Comparison of ENCODE assay signal across 25 mouse cellular contexts in the genomic region with DNA sequence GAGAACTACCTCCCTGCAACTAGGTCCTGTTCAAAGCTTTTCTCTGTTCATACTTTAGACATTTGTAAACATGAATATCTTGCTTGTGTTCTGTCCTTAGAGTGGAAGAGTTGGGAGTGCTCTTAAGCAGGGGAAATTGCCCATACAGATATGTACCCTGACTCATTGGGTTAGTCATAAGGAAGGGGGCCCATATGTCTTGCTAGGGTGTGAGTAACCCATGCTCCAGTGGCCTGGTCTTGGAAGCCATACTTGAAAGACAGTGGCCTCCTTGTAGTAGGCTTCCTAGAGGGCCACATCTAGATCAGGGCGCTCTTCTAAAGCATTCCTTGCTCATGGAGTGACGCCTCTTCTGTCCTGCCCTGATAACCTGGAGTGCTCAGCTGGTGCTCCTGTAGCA.
"Had no signal": no experiment of that assay in that cellular context is flagged by ENCODE, and none has a peak within 500 bp of the region (broad histone marks: within the 10 kb centered on the region; RNA-seq: fewer than 3 reads in every experiment).

No protein-coding gene starts in this region.

- H3K9ac ChIP-seq: heart, embryonic 12.5 days; hindbrain, embryonic 12.5 days; hindbrain, embryonic 14.5 days; intestine, embryonic 15.5 days; limb, embryonic 13.5 days; limb, embryonic 15.5 days; liver, embryonic 12.5 days had no signal

- H3K27me3 ChIP-seq: heart, embryonic 12.5 days; hindbrain, embryonic 12.5 days; intestine, embryonic 15.5 days; limb, embryonic 13.5 days; limb, embryonic 15.5 days; liver, embryonic 12.5 days had no signal

- H3K4me1 ChIP-seq: heart, embryonic 10.5 days; heart, embryonic 12.5 days; hindbrain, embryonic 10.5 days; hindbrain, embryonic 12.5 days; intestine, embryonic 15.5 days; limb, embryonic 13.5 days; limb, embryonic 15.5 days; liver, embryonic 12.5 days had no signal

- H3K27ac ChIP-seq: heart, embryonic 10.5 days; hindbrain, embryonic 10.5 days; hindbrain, embryonic 12.5 days; hindbrain, embryonic 14.5 days; intestine, embryonic 15.5 days; layer of hippocampus, adult 2 months; left cerebral cortex, adult 2 months; limb, embryonic 13.5 days; limb, embryonic 15.5 days; liver, embryonic 12.5 days had no signal

- DNase-seq: gastrocnemius, postnatal 10 days; gastrocnemius, postnatal 25 days; heart, adult 18-20 months; heart, postnatal 10 days; heart, postnatal 4 days; kidney, adult 18-20 months; kidney, adult 8-10 months; kidney, postnatal 10 days; kidney, postnatal 25 days; kidney, postnatal 4 days; left cerebral cortex, postnatal 4 days had no signal

- H3K4me3 ChIP-seq: heart, embryonic 10.5 days; heart, embryonic 12.5 days; hindbrain, embryonic 10.5 days; hindbrain, embryonic 12.5 days; intestine, embryonic 15.5 days; layer of hippocampus, adult 2 months; left cerebral cortex, adult 2 months; limb, embryonic 13.5 days; limb, embryonic 15.5 days; liver, embryonic 12.5 days had no signal

- H3K9me3 ChIP-seq: heart, embryonic 10.5 days; heart, embryonic 12.5 days; hindbrain, embryonic 10.5 days; hindbrain, embryonic 12.5 days; intestine, embryonic 15.5 days; limb, embryonic 13.5 days; limb, embryonic 15.5 days; liver, embryonic 12.5 days had no signal

- H3K4me2 ChIP-seq: heart, embryonic 12.5 days; hindbrain, embryonic 12.5 days; hindbrain, embryonic 14.5 days; intestine, embryonic 15.5 days; limb, embryonic 13.5 days; limb, embryonic 15.5 days; liver, embryonic 12.5 days had no signal

- ATAC-seq: hindbrain, embryonic 16.5 days; inflammation-experienced regulatory T-cells, adult 6 months; intestine, embryonic 15.5 days; intestine, postnatal 0 days; liver, embryonic 12.5 days had no signal
